Mouse (Mus musculus): Measurements from ENCODE around the gene Cadps2. TPM values are rescaled to one million over a fixed set of nuclear protein-coding genes. Genes with fewer than 3 reads are reported as not detected.

The Cadps2 gene
- total and polyA plus RNA-seq, 2 experiments = 2.7 to 19.5 TPM

GRCm38 (mm10) chr6:23246061-23246789 is 593.0 kb downstream of the Cadps2 start:
- no peak for TF ChIP-seq CTCF (IDR thresholded peaks at IDR 0.05; ENCODE audit: low read depth, low read length)
- no peak for TF ChIP-seq POLR2A (IDR thresholded peaks at IDR 0.05; ENCODE audit: extremely low read depth, insufficient read depth, low read length)
- H3K4me3 ChIP-seq (ENCODE audit: insufficient read depth, low read depth, low read length) = no peak overlapping the region
- no peaks in the 10 kb centered on the region for H3K79me2 ChIP-seq (ENCODE audit: control insufficient read depth, insufficient read depth, low read length)
- DNase-seq (ENCODE audit: extremely low read depth, low read depth, low spot score) = no peak
- H3K27ac ChIP-seq (replicated peaks; ENCODE audit: insufficient read depth, low read depth, low read length) = no peak overlapping the region
- H3K36me3 ChIP-seq (ENCODE audit: control insufficient read depth, insufficient read depth, low read length) = no peaks in the 10 kb centered on the region
- 7% methylated on average over 17 of the region's 17 CpGs for WGBS
- H3K27me3 ChIP-seq (ENCODE audit: control insufficient read depth, insufficient read depth, low read length) = peaks cover 39% of the 10 kb centered on the region
- no peaks in the 10 kb centered on the region; the same call in 1 of the 2 replicates for H3K4me1 ChIP-seq (ENCODE audit: control insufficient read depth, insufficient read depth, low read length)
- no peak overlapping the region for H3K9ac ChIP-seq (ENCODE audit: low read depth, low read length)

DNA sequence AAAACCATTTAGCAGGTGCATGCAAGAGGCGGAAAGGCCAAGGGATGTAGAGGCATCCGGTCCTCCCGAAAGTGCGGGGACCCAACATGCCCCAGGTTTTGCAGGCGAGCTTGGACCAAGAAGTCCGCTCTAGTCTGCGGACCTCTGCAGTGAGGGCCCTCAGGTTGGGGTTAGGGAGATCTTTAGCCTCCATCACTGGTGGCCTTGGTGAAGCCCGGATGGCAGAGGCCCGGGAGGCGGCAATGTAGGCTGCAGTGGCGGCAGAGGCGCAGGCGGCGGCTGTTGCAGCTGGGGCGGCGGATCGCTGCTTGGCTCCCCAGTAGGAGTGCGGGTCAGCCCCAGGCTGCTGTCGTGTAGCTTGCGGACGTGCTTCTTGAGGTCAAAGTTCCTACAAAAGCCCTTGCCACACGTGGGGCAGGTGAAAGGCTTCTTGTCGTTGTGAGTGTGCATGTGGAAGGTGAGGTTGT is 593.6 kb downstream of the Cadps2 start:
- Histone ChIP-seq H3K36me3 (ENCODE audit: control insufficient read depth, insufficient read depth, low read length) (no peaks in the 10 kb centered on the region), H3K4me3 (ENCODE audit: insufficient read depth, low read depth, low read length) (no peak overlapping the region), H3K4me1 (ENCODE audit: control insufficient read depth, insufficient read depth, low read length) (no peaks in the 10 kb centered on the region; the same call in 1 of the 2 replicates), H3K9ac (ENCODE audit: low read depth, low read length) (no peak overlapping the region), H3K27me3 (ENCODE audit: control insufficient read depth, insufficient read depth, low read length) (peaks cover 37% of the 10 kb centered on the region), H3K79me2 (ENCODE audit: control insufficient read depth, insufficient read depth, low read length) (no peaks in the 10 kb centered on the region), H3K27ac (replicated peaks; ENCODE audit: insufficient read depth, low read depth, low read length) (no peak overlapping the region)
- TF ChIP-seq CTCF (IDR thresholded peaks at IDR 0.05; ENCODE audit: low read depth, low read length) (no peak), POLR2A (IDR thresholded peaks at IDR 0.05; ENCODE audit: extremely low read depth, insufficient read depth, low read length) (no peak)
- 3% methylated on average over 23 of the region's 23 CpGs for WGBS
- no peak for DNase-seq (ENCODE audit: extremely low read depth, low read depth, low spot score)

- Histone ChIP-seq H3K36me3 (ENCODE audit: control insufficient read depth, insufficient read depth, low read length) (no peaks in the 10 kb centered on the region), H3K9ac (ENCODE audit: low read depth, low read length) (no peak overlapping the region), H3K4me1 (ENCODE audit: control insufficient read depth, insufficient read depth, low read length) (no peaks in the 10 kb centered on the region; the same call in 1 of the 2 replicates), H3K4me3 (ENCODE audit: insufficient read depth, low read depth, low read length) (no peak overlapping the region), H3K79me2 (ENCODE audit: control insufficient read depth, insufficient read depth, low read length) (no peaks in the 10 kb centered on the region), H3K27ac (replicated peaks; ENCODE audit: insufficient read depth, low read depth, low read length) (no peak overlapping the region), H3K27me3 (ENCODE audit: control insufficient read depth, insufficient read depth, low read length) (peaks cover 34% of the 10 kb centered on the region)
- no peak for TF ChIP-seq POLR2A (IDR thresholded peaks at IDR 0.05; ENCODE audit: extremely low read depth, insufficient read depth, low read length)
- TF ChIP-seq CTCF (IDR thresholded peaks at IDR 0.05; ENCODE audit: low read depth, low read length) = no peak
- whole genome bisulfite sequencing = 26% methylated on average over 9 of the region's 9 CpGs
- DNase-seq (ENCODE audit: extremely low read depth, low read depth, low spot score) = no peak
Observed at GRCm38 (mm10) chr6:23245121-23245520, 594.1 kb downstream of the Cadps2 start.

DNA sequence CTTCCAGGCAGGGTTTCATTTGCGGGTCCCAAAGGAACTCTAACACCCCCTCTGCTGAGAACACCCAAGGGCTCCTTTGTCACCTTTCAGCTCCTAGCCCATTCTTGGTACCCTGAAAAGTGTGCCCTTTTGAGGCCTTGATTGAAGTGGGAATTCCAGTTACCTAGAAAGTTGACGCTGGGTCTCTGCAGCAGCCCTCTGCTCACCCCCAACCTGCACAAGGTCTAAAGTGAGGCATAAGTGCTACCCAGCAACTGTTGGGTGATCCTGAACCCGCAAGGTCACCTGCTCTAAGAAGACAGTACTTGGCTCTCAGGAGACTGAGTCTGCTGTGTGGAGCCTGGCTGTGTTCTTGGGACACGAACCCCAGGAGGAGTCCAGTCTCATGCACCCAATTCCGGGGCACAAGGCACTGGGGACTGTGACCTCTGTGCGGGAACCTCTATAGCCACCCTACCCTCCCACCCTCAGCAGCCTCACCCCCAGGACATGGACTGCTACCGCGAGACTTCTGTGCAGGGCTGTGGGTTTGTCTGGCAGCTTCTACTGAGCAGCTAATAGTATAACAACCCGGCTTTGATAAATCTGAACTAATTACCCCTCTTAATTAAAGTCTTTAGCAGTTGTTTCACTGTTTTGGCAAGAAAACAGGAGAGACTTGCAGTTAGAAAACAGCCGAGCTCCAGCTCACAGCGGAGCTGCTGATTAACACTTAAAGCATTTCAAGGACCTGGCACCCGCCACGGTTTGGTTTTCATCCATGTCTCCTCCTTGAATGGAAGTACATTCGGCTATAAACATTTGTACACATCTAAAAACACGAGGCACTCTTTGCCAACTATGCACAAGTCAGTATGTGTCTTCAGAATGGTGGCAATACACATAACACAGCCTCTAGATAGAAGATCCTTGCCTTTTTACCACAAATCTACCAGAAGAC is 595.1 kb downstream of the Cadps2 start:
- TF ChIP-seq POLR2A (IDR thresholded peaks at IDR 0.05; ENCODE audit: extremely low read depth, insufficient read depth, low read length) (no peak), CTCF (IDR thresholded peaks at IDR 0.05; ENCODE audit: low read depth, low read length) (no peak)
- no peak overlapping the region for H3K4me3 ChIP-seq (ENCODE audit: insufficient read depth, low read depth, low read length)
- no peaks in the 10 kb centered on the region; the same call in 1 of the 2 replicates for H3K4me1 ChIP-seq (ENCODE audit: control insufficient read depth, insufficient read depth, low read length)
- H3K36me3 ChIP-seq (ENCODE audit: control insufficient read depth, insufficient read depth, low read length) = no peaks in the 10 kb centered on the region
- no peak overlapping the region for H3K9ac ChIP-seq (ENCODE audit: low read depth, low read length)
- 7% methylated on average over 15 of the region's 15 CpGs for WGBS
- peaks cover 26% of the 10 kb centered on the region for H3K27me3 ChIP-seq (ENCODE audit: control insufficient read depth, insufficient read depth, low read length)
- no peak for DNase-seq (ENCODE audit: extremely low read depth, low read depth, low spot score)
- H3K27ac ChIP-seq (replicated peaks; ENCODE audit: insufficient read depth, low read depth, low read length) = no peak overlapping the region
- H3K79me2 ChIP-seq (ENCODE audit: control insufficient read depth, insufficient read depth, low read length) = no peaks in the 10 kb centered on the region

Other genes starting within 250 kb of the Cadps2 start
- 0.34 and 0.74 TPM in 2 replicates for gene Rnf133, start 189.1 kb downstream of the Cadps2 start, total RNA-seq (2014; rRNA removed)
- gene Rnf133, start 189.1 kb downstream of the Cadps2 start, polyA plus RNA-seq (2012; rRNA removed) = not detected in 2 replicates
- gene Rnf148, start 184.3 kb downstream of the Cadps2 start, total RNA-seq (2014; rRNA removed) = 0.55 and 0.67 TPM in 2 replicates
- 0.06 TPM in 1 of 2 replicates, not detected in the other for gene Rnf148, start 184.3 kb downstream of the Cadps2 start, polyA plus RNA-seq (2012; rRNA removed)
- gene Tas2r118, start 130.6 kb upstream of the Cadps2 start, total RNA-seq (2014; rRNA removed) = not detected in 2 replicates
- gene Tas2r118, start 130.6 kb upstream of the Cadps2 start, polyA plus RNA-seq (2012; rRNA removed) = not detected in 2 replicates

All from liver, adult 2 months (tissue).